Mouse (Mus musculus) midbrain, embryonic 12.5 days (tissue): ENCODE measurements at regions not wholly inside any gene's neighbourhood (a gene's known extent, or its start where the extent isn't known, plus 50 kb on each side); places are given as distances from the start of the nearest gene placed in this dataset.

Experiments
- ATAC-seq: fragments of 200-750 bp; cut with Nextera tagmentation; 2 replicates; pipeline ENCODE4 v1.8.0; 2017; ENCODE audit warnings: low read depth, moderate TSS enrichment, moderate library complexity; ENCODE audit not compliant: low FRiP score
- H3K27ac ChIP-seq: fragments of 300-500 bp; sonication (generic); replicated peaks from 2 replicates; pipeline ENCODE4 v1.5.1; 2016; ENCODE audit warnings: mild to moderate bottlenecking
- H3K27me3 ChIP-seq: fragments of 300-500 bp; sonication (generic); 2 replicates; pipeline ENCODE4 v1.6.1; 2016; ENCODE audit warnings: mild to moderate bottlenecking
- H3K36me3 ChIP-seq: fragments of 300-500 bp; sonication (generic); 2 replicates; pipeline ENCODE4 v1.6.1; 2016
- H3K4me1 ChIP-seq: fragments of 300-500 bp; sonication (generic); 2 replicates; pipeline ENCODE4 v1.6.1; 2016
- H3K4me2 ChIP-seq: fragments of 300-500 bp; sonication (generic); replicated peaks from 2 replicates; pipeline ENCODE4 v1.6.1; 2016; ENCODE audit warnings: mild to moderate bottlenecking, moderate library complexity
- H3K4me3 ChIP-seq: fragments of 300-500 bp; sonication (generic); 2 replicates; pipeline ENCODE4 v1.5.1; 2016; ENCODE audit warnings: mild to moderate bottlenecking
- H3K9ac ChIP-seq: fragments of 300-500 bp; sonication (generic); replicated peaks from 2 replicates; pipeline ENCODE4 v1.6.1; 2016; ENCODE audit warnings: mild to moderate bottlenecking, moderate library complexity
- H3K9me3 ChIP-seq: fragments of 300-500 bp; sonication (generic); 2 replicates; pipeline ENCODE4 v1.6.1; 2016; ENCODE audit warnings: mild to moderate bottlenecking
- WGBS: fragments of 180-500 bp; shearing (Covaris S2); methylation state at CpG from one replicate; pipeline ENCODE4 v1.1.7; 2016; 5-methylcytosine and 5-hydroxymethylcytosine counted together

- no peaks in the 10 kb centered on the region for H3K9me3 ChIP-seq
- no peak overlapping the region for H3K4me3 ChIP-seq
- 0 out of 2 replicates have a peak, but pooled peaks cover 3% of the 10 kb centered on the region for H3K4me1 ChIP-seq
- ATAC-seq: no peak
- WGBS: 92% methylated on average over 1 of the region's 1 CpGs
- H3K27ac ChIP-seq: no peak overlapping the region
- H3K36me3 ChIP-seq: no peaks in the 10 kb centered on the region
- no peak overlapping the region for H3K9ac ChIP-seq
- H3K4me2 ChIP-seq: no peak overlapping the region
- no peaks in the 10 kb centered on the region for H3K27me3 ChIP-seq
Observed at GRCm38 (mm10) chr13:107394451-107394850, 372.5 kb upstream of the Kif2a start.

GRCm38 (mm10) chr13:107389535-107390150 is 367.7 kb upstream of the Kif2a start:
- Histone ChIP-seq H3K9ac (no peak overlapping the region), H3K4me1 (no peaks in the 10 kb centered on the region), H3K4me3 (no peak overlapping the region), H3K36me3 (no peaks in the 10 kb centered on the region), H3K27me3 (no peaks in the 10 kb centered on the region), H3K27ac (no peak overlapping the region), H3K4me2 (no peak overlapping the region), H3K9me3 (no peaks in the 10 kb centered on the region)
- no peak for ATAC-seq
- 84% methylated on average over 4 of the region's 4 CpGs for WGBS

- Histone ChIP-seq H3K27ac (no peak overlapping the region), H3K4me1 (no peaks in the 10 kb centered on the region), H3K4me3 (no peak overlapping the region), H3K36me3 (no peaks in the 10 kb centered on the region), H3K9me3 (no peaks in the 10 kb centered on the region), H3K4me2 (no peak overlapping the region), H3K9ac (no peak overlapping the region), H3K27me3 (no peaks in the 10 kb centered on the region)
- no peak for ATAC-seq
- WGBS: 88% methylated on average over 3 of the region's 3 CpGs
Observed at GRCm38 (mm10) chr13:107389074-107389473, 367.1 kb upstream of the Kif2a start.

- Histone ChIP-seq H3K27ac (no peak overlapping the region), H3K4me3 (no peak overlapping the region), H3K4me2 (no peak overlapping the region), H3K4me1 (no peaks in the 10 kb centered on the region), H3K36me3 (no peaks in the 10 kb centered on the region), H3K27me3 (no peaks in the 10 kb centered on the region), H3K9ac (no peak overlapping the region), H3K9me3 (no peaks in the 10 kb centered on the region)
- no peak for ATAC-seq
- WGBS: 76% methylated on average over 1 of the region's 1 CpGs
Observed at GRCm38 (mm10) chr13:107378076-107378475, 356.1 kb upstream of the Kif2a start.

- Histone ChIP-seq H3K9ac (no peak overlapping the region), H3K27me3 (no peaks in the 10 kb centered on the region), H3K4me2 (no peak overlapping the region), H3K4me1 (no peaks in the 10 kb centered on the region), H3K9me3 (no peaks in the 10 kb centered on the region), H3K4me3 (no peak overlapping the region), H3K27ac (no peak overlapping the region), H3K36me3 (no peaks in the 10 kb centered on the region)
- WGBS: 95% methylated on average over 3 of the region's 3 CpGs
- no peak for ATAC-seq
Observed at GRCm38 (mm10) chr13:107372666-107373065, 350.7 kb upstream of the Kif2a start.

GRCm38 (mm10) chr13:107371616-107372582 is 350.0 kb upstream of the Kif2a start:
- Histone ChIP-seq H3K4me1 (no peaks in the 10 kb centered on the region), H3K36me3 (no peaks in the 10 kb centered on the region), H3K9me3 (no peaks in the 10 kb centered on the region), H3K4me3 (no peak overlapping the region), H3K9ac (no peak overlapping the region), H3K27me3 (no peaks in the 10 kb centered on the region), H3K4me2 (no peak overlapping the region), H3K27ac (no peak overlapping the region)
- WGBS: 40% methylated on average over 17 of the region's 17 CpGs
- ATAC-seq: no peak

- no peak overlapping the region for H3K9ac ChIP-seq
- no peaks in the 10 kb centered on the region for H3K9me3 ChIP-seq
- H3K4me1 ChIP-seq: no peaks in the 10 kb centered on the region
- H3K27ac ChIP-seq: no peak overlapping the region
- H3K27me3 ChIP-seq: no peaks in the 10 kb centered on the region
- H3K36me3 ChIP-seq: no peaks in the 10 kb centered on the region
- WGBS: 92% methylated on average over 9 of the region's 9 CpGs
- ATAC-seq: no peak
- no peak overlapping the region for H3K4me2 ChIP-seq
- H3K4me3 ChIP-seq: no peak overlapping the region
Observed at GRCm38 (mm10) chr13:107367639-107368038, 345.7 kb upstream of the Kif2a start.

GRCm38 (mm10) chr13:107365766-107366165 is 343.8 kb upstream of the Kif2a start:
- ATAC-seq: no peak
- Histone ChIP-seq H3K36me3 (no peaks in the 10 kb centered on the region), H3K27ac (no peak overlapping the region), H3K4me2 (no peak overlapping the region), H3K4me1 (no peaks in the 10 kb centered on the region), H3K9ac (no peak overlapping the region), H3K4me3 (no peak overlapping the region), H3K9me3 (no peaks in the 10 kb centered on the region), H3K27me3 (no peaks in the 10 kb centered on the region)
- 76% methylated on average over 6 of the region's 6 CpGs for WGBS

GRCm38 (mm10) chr13:107365241-107365640 is 343.3 kb upstream of the Kif2a start:
- Histone ChIP-seq H3K9ac (no peak overlapping the region), H3K27me3 (no peaks in the 10 kb centered on the region), H3K4me2 (no peak overlapping the region), H3K9me3 (no peaks in the 10 kb centered on the region), H3K36me3 (no peaks in the 10 kb centered on the region), H3K4me3 (no peak overlapping the region), H3K4me1 (no peaks in the 10 kb centered on the region), H3K27ac (no peak overlapping the region)
- 82% methylated on average over 7 of the region's 7 CpGs for WGBS
- no peak for ATAC-seq

GRCm38 (mm10) chr13:107362806-107363687 is 341.1 kb upstream of the Kif2a start:
- no peak for ATAC-seq
- Histone ChIP-seq H3K36me3 (no peaks in the 10 kb centered on the region), H3K4me1 (no peaks in the 10 kb centered on the region), H3K27me3 (no peaks in the 10 kb centered on the region), H3K4me2 (no peak overlapping the region), H3K9me3 (no peaks in the 10 kb centered on the region), H3K4me3 (no peak overlapping the region), H3K27ac (no peak overlapping the region), H3K9ac (no peak overlapping the region)
- WGBS: 81% methylated on average over 8 of the region's 8 CpGs

GRCm38 (mm10) chr13:107340802-107341364 is 319.0 kb upstream of the Kif2a start:
- Histone ChIP-seq H3K9ac (no peak overlapping the region), H3K4me2 (no peak overlapping the region), H3K4me1 (peaks cover 10% of the 10 kb centered on the region; the same call in 1 of the 2 replicates), H3K27me3 (no peaks in the 10 kb centered on the region), H3K9me3 (no peaks in the 10 kb centered on the region), H3K36me3 (no peaks in the 10 kb centered on the region), H3K27ac (no peak overlapping the region), H3K4me3 (no peak overlapping the region)
- WGBS: 85% methylated on average over 11 of the region's 11 CpGs
- no peak for ATAC-seq
